Mouse (Mus musculus): Measurements from ENCODE around the gene Pbx1.

Pbx1 gene

GRCm38 (mm10) chr1:168167781-168168180 is 264.3 kb downstream of the Pbx1 start:
- DNase-seq (ENCODE audit: low spot score), result no peak

- no peak for DNase-seq (ENCODE audit: low spot score)
Observed at GRCm38 (mm10) chr1:168166841-168167240, 265.2 kb downstream of the Pbx1 start.

GRCm38 (mm10) chr1:168164945-168165344 is 267.1 kb downstream of the Pbx1 start:
- DNase-seq (ENCODE audit: low spot score), result no peak

- no peak for DNase-seq (ENCODE audit: low spot score)
Observed at GRCm38 (mm10) chr1:168163521-168164233, 268.4 kb downstream of the Pbx1 start.

GRCm38 (mm10) chr1:168139138-168139682 is 292.9 kb downstream of the Pbx1 start:
- no peak for DNase-seq (ENCODE audit: low spot score)

- no peak for DNase-seq (ENCODE audit: low spot score)
Observed at GRCm38 (mm10) chr1:168138669-168139068, 293.4 kb downstream of the Pbx1 start.

- no peak for DNase-seq (ENCODE audit: low spot score)
Observed at GRCm38 (mm10) chr1:168137890-168138289, 294.2 kb downstream of the Pbx1 start.

GRCm38 (mm10) chr1:168135545-168135944 is 296.5 kb downstream of the Pbx1 start:
- DNase-seq (ENCODE audit: low spot score), result no peak

GRCm38 (mm10) chr1:168133696-168134095 is 298.4 kb downstream of the Pbx1 start:
- DNase-seq (ENCODE audit: low spot score), result no peak

GRCm38 (mm10) chr1:168128004-168128403 is 304.1 kb downstream of the Pbx1 start:
- DNase-seq (ENCODE audit: low spot score), result no peak

- no peak for DNase-seq (ENCODE audit: low spot score)
Observed at GRCm38 (mm10) chr1:168124643-168125490, 307.2 kb downstream of the Pbx1 start.

GRCm38 (mm10) chr1:168118077-168118476 is 314.0 kb downstream of the Pbx1 start:
- no peak for DNase-seq (ENCODE audit: low spot score)

- no peak for DNase-seq (ENCODE audit: low spot score)
Observed at GRCm38 (mm10) chr1:168117367-168117766, 314.7 kb downstream of the Pbx1 start.

GRCm38 (mm10) chr1:168109797-168110196 is 322.3 kb downstream of the Pbx1 start:
- no peak for DNase-seq (ENCODE audit: low spot score)

- DNase-seq (ENCODE audit: low spot score), result no peak
Observed at GRCm38 (mm10) chr1:168103821-168104220, 328.2 kb downstream of the Pbx1 start.

- DNase-seq (ENCODE audit: low spot score), result no peak
Observed at GRCm38 (mm10) chr1:168101514-168101913, 330.6 kb downstream of the Pbx1 start.

GRCm38 (mm10) chr1:168098806-168099205 is 333.3 kb downstream of the Pbx1 start:
- no peak for DNase-seq (ENCODE audit: low spot score)

- no peak for DNase-seq (ENCODE audit: low spot score)
Observed at GRCm38 (mm10) chr1:168094671-168095070, 337.4 kb downstream of the Pbx1 start.

- no peak for DNase-seq (ENCODE audit: low spot score)
Observed at GRCm38 (mm10) chr1:168093044-168093443, 339.0 kb downstream of the Pbx1 start.

GRCm38 (mm10) chr1:168091627-168092026 is 340.4 kb downstream of the Pbx1 start:
- no peak for DNase-seq (ENCODE audit: low spot score)

GRCm38 (mm10) chr1:168088680-168089079 is 343.4 kb downstream of the Pbx1 start:
- DNase-seq (ENCODE audit: low spot score), result no peak

GRCm38 (mm10) chr1:168079394-168079767 is 352.7 kb downstream of the Pbx1 start:
- DNase-seq (ENCODE audit: low spot score), result no peak
